Mouse (Mus musculus) layer of hippocampus, adult 11-12 months (tissue): Measurements from ENCODE around the gene Csad.
A peak's percentile ranks its signal among the peaks of the same experiment; 100 is the strongest.
"Not testable (repeated sequence)": the region's sequence is repeated elsewhere in the genome, so short reads cannot be mapped to it uniquely, and the experiment has no call there.

Experiments
- DNase-seq: peaks from one replicate; pipeline ENCODE4 v3.0.0; 2022; ENCODE audit warnings: low spot score

The Csad gene

GRCm38 (mm10) chr15:102163900-102164693, 40.4 kb downstream of the Csad start:
- DNase-seq = no peak

GRCm38 (mm10) chr15:102160415-102161060, 44.0 kb downstream of the Csad start:
- DNase-seq = no peak

GRCm38 (mm10) chr15:102156836-102157235, 47.7 kb downstream of the Csad start:
- DNase-seq = no peak

- not testable (repeated sequence) for DNase-seq
Measured at GRCm38 (mm10) chr15:102155006-102155405, 49.5 kb downstream of the Csad start.

GRCm38 (mm10) chr15:102152646-102153045, 51.9 kb downstream of the Csad start:
- DNase-seq = no peak

GRCm38 (mm10) chr15:102150301-102151135, 54.0 kb downstream of the Csad start, which contains the start of gene Soat2:
Gene Soat2 (plus strand): TSS chr15:102150526.
- peak; percentile 34 for DNase-seq

GRCm38 (mm10) chr15:102149561-102149960, 55.0 kb downstream of the Csad start:
- no peak for DNase-seq

GRCm38 (mm10) chr15:102147674-102148402, 56.7 kb downstream of the Csad start:
- DNase-seq = no peak

GRCm38 (mm10) chr15:102146882-102147281, 57.6 kb downstream of the Csad start:
- DNase-seq = peak; percentile 47

GRCm38 (mm10) chr15:102146089-102146488, 58.4 kb downstream of the Csad start:
- no peak for DNase-seq

GRCm38 (mm10) chr15:102145330-102145729, 59.2 kb downstream of the Csad start:
- DNase-seq = no peak

GRCm38 (mm10) chr15:102144726-102145125, 59.8 kb downstream of the Csad start:
- no peak for DNase-seq

- DNase-seq = no peak
Measured at GRCm38 (mm10) chr15:102144274-102144711, 60.2 kb downstream of the Csad start, which contains the start of gene Igfbp6. Gene Igfbp6 (plus strand): TSS chr15:102144362.

GRCm38 (mm10) chr15:102142914-102143912, 61.3 kb downstream of the Csad start:
- no peak for DNase-seq

GRCm38 (mm10) chr15:102141120-102141519, 63.4 kb downstream of the Csad start:
- DNase-seq = no peak

GRCm38 (mm10) chr15:102136129-102136758, 68.3 kb downstream of the Csad start, which contains the start of gene Spryd3:
Gene Spryd3 (minus strand): TSS chr15:102136234.
- DNase-seq = peak; percentile 98

GRCm38 (mm10) chr15:102135522-102136128, 68.9 kb downstream of the Csad start:
- no peak for DNase-seq

GRCm38 (mm10) chr15:102134709-102135108, 69.8 kb downstream of the Csad start:
- DNase-seq = no peak

GRCm38 (mm10) chr15:102133314-102133713, 71.2 kb downstream of the Csad start:
- no peak for DNase-seq
